Mouse (Mus musculus) C2C12 (cell line): ENCODE data around the gene 2010111I01Rik.

Experiments
- CEBPB ChIP-seq: IDR thresholded peaks from one replicate; pipeline ENCODE4 v1.6.1; 2011; ENCODE audit warnings: low read depth, mild to moderate bottlenecking, control low read depth, moderate library complexity
- CTCF ChIP-seq: IDR thresholded peaks from one replicate; pipeline ENCODE4 v1.5.1; 2011; ENCODE audit not compliant: control insufficient read depth, insufficient read depth, insufficient read length
- FOSL1 ChIP-seq: IDR thresholded peaks from one replicate; pipeline ENCODE4 v1.8.0; 2011; ENCODE audit warnings: mild to moderate bottlenecking, low read length; ENCODE audit not compliant: poor library complexity, insufficient read depth, severe bottlenecking
- MAX ChIP-seq: IDR thresholded peaks from one replicate; pipeline ENCODE4 v1.6.1; 2011; ENCODE audit warnings: mild to moderate bottlenecking, control low read depth
- MYOD1 ChIP-seq: IDR thresholded peaks from one replicate; pipeline ENCODE4 v1.6.1; 2011; ENCODE audit warnings: low read depth; ENCODE audit not compliant: control insufficient read depth, insufficient read length
- MYOG ChIP-seq: IDR thresholded peaks from one replicate; pipeline ENCODE4 v1.6.1; 2011; ENCODE audit not compliant: control insufficient read depth, insufficient read length; ENCODE audit errors: extremely low read depth
- USF1 ChIP-seq: IDR thresholded peaks from one replicate; pipeline ENCODE4 v1.6.1; 2011; ENCODE audit warnings: low read depth, mild to moderate bottlenecking, control low read depth, moderate library complexity

DNA sequence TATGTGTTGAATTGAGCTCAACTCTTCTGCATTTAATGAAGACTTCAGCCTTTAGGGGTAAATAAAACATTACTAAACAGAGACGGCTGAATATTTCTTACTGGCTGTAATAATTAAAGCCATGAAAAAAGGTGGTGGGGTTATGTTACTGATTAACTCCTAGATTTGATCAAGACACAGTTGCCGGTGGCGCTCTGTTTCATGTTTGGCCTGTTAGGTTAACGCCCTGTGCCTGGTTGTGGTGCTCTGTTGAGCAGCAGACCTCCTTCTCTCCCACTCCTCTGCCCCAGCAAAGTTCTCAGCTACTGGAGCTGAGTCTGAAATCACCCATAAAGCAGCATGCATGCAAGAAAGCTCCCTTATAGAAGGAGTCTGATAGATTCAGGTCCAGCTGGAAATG is 303.7 kb downstream of the 2010111I01Rik start:
- TF ChIP-seq MAX, result no peak
- no peak for TF ChIP-seq CTCF
- no peak for TF ChIP-seq USF1
- no peak for TF ChIP-seq CEBPB
- TF ChIP-seq MYOG, result no peak
- no peak for TF ChIP-seq MYOD1
- no peak for TF ChIP-seq FOSL1
